Comparison of ENCODE assay signal across 25 mouse cellular contexts in genomic region chr2:45013325-45013724, GRCm38 (mm10).
DNase-seq lines count a peak whose midpoint lies in the region; ATAC-seq and TF ChIP-seq lines count a peak whose summit lies in the region.
"Had no signal": no experiment of that assay in that cellular context is flagged by ENCODE, and none has a peak within 500 bp of the region (broad histone marks: within the 10 kb centered on the region; RNA-seq: fewer than 3 reads in every experiment).

No protein-coding gene starts in this region.

- no peak for DNase-seq in heart, embryonic 10.5 days (ENCODE audit: low spot score)
- no peak for DNase-seq in heart, postnatal 14 days
- no peak for DNase-seq in layer of hippocampus, adult 2 months (ENCODE audit: low spot score in 2 of 2)
- DNase-seq in layer of hippocampus, adult 9-11 months, result no peak
- peak; percentile 77 for DNase-seq in MEL-GATA-1-ER (ENCODE audit: extremely low read depth, low read depth)
- DNase-seq in c-Kit-positive CD71-positive TER-119-positive erythroid progenitor cells, embryonic 14.5 days (ENCODE audit: low spot score), result no peak
- DNase-seq in neural tube, embryonic 10.5 days (ENCODE audit: extremely low spot score, low spot score), result no peak
- DNase-seq: adrenal gland, adult 8-10 months; cerebellum, adult 8-10 months; cerebellum, postnatal 25 days; kidney, postnatal 14 days; lung, embryonic 14.5 days; lung, postnatal 14 days; thymus, adult 2 months; thymus, postnatal 4 days had no signal

- H3K36me3 ChIP-seq in heart, embryonic 10.5 days, result peaks cover 3% of the 10 kb centered on the region; the same call in 1 of the 2 replicates
- H3K36me3 ChIP-seq: limb, embryonic 10.5 days; limb, embryonic 15.5 days had no signal

- H3K27me3 ChIP-seq in heart, embryonic 10.5 days (ENCODE audit: insufficient read depth, poor library complexity, severe bottlenecking), result no peaks in the 10 kb centered on the region
- H3K27me3 ChIP-seq: heart, embryonic 15.5 days; hindbrain, embryonic 13.5 days; limb, embryonic 15.5 days; liver, embryonic 15.5 days; midbrain, embryonic 12.5 days had no signal

- WGBS in heart, embryonic 10.5 days, result 46% methylated on average over 5 of the region's 5 CpGs

- no peak for TF ChIP-seq CTCF in layer of hippocampus, adult 2 months (conservative IDR thresholded peaks at IDR 0.05)

- H3K27ac ChIP-seq in heart, embryonic 10.5 days, result 0 out of 2 replicates have a peak overlapping the region, but pooled peaks have one; percentile 42
- peak overlapping the region; percentile 81 for H3K27ac ChIP-seq in layer of hippocampus, adult 2 months
- H3K27ac ChIP-seq: heart, embryonic 15.5 days; hindbrain, embryonic 13.5 days; limb, embryonic 10.5 days; limb, embryonic 15.5 days; liver, embryonic 15.5 days; midbrain, embryonic 12.5 days had no signal

- H3K9me3 ChIP-seq in heart, embryonic 10.5 days, result no peaks in the 10 kb centered on the region
- H3K9me3 ChIP-seq: heart, embryonic 15.5 days; hindbrain, embryonic 13.5 days; limb, embryonic 10.5 days; limb, embryonic 15.5 days; liver, embryonic 15.5 days; midbrain, embryonic 12.5 days had no signal

- peak; percentile 18; the same call in 1 of the 2 replicates for ATAC-seq in megakaryocyte progenitor cell, adult 5-6 weeks (replicated peaks; ENCODE audit: poor library complexity)
- ATAC-seq: activated CD4-positive, CD25-positive, alpha-beta regulatory T cell, adult 4 months; forebrain, embryonic 14.5 days; intestine, postnatal 0 days had no signal

- intact Hi-C loops in heart, postnatal 14 days (cut with DNase I), result no loop called here

- H3K4me3 ChIP-seq in heart, embryonic 10.5 days, result no peak overlapping the region
- no peak overlapping the region for H3K4me3 ChIP-seq in layer of hippocampus, adult 2 months
- H3K4me3 ChIP-seq: heart, embryonic 15.5 days; hindbrain, embryonic 13.5 days; limb, embryonic 10.5 days; limb, embryonic 15.5 days; liver, embryonic 15.5 days; midbrain, embryonic 12.5 days had no signal

- H3K4me1 ChIP-seq in heart, embryonic 10.5 days, result peaks cover 11% of the 10 kb centered on the region
- H3K4me1 ChIP-seq: heart, embryonic 15.5 days; hindbrain, embryonic 13.5 days; limb, embryonic 15.5 days; midbrain, embryonic 12.5 days had no signal
